Mouse (Mus musculus) lung, embryonic 16.5 days (tissue): Measurements from ENCODE around the gene 9130008F23Rik. TPM values are rescaled to one million over a fixed set of nuclear protein-coding genes. Genes with fewer than 3 reads are reported as not detected.

Source experiments
- ATAC-seq: fragments of 200-750 bp; cut with Nextera tagmentation; 2 replicates; pipeline ENCODE4 v1.8.0; 2017; ENCODE audit warnings: low read depth, mild to moderate bottlenecking, moderate library complexity
- H3K27ac ChIP-seq: fragments of 300-500 bp; sonication (generic); 2 replicates; pipeline ENCODE4 v1.5.1; 2014; ENCODE audit warnings: mild to moderate bottlenecking, control low read depth, low read length
- H3K27me3 ChIP-seq: fragments of 300-500 bp; sonication (generic); 2 replicates; pipeline ENCODE4 v1.6.1; 2014; ENCODE audit warnings: low read depth, low read length, mixed read lengths; ENCODE audit not compliant: control insufficient read depth, insufficient read depth
- H3K36me3 ChIP-seq: fragments of 300-500 bp; sonication (generic); 2 replicates; pipeline ENCODE4 v1.6.1; 2014; ENCODE audit warnings: low read length; ENCODE audit not compliant: control insufficient read depth, insufficient read depth
- H3K4me1 ChIP-seq: fragments of 300-500 bp; sonication (generic); replicated peaks from 2 replicates; pipeline ENCODE4 v1.6.1; 2014; ENCODE audit warnings: low read length, mixed read lengths; ENCODE audit not compliant: control insufficient read depth, insufficient read depth
- H3K4me2 ChIP-seq: fragments of 300-500 bp; sonication (generic); 2 replicates; pipeline ENCODE4 v1.6.1; 2014; ENCODE audit warnings: low read depth, low read length, control low read depth
- H3K4me3 ChIP-seq: fragments of 300-500 bp; sonication (generic); 2 replicates; pipeline ENCODE4 v1.5.1; 2014; ENCODE audit warnings: mild to moderate bottlenecking, low read length, control low read depth
- H3K9ac ChIP-seq: fragments of 300-500 bp; sonication (generic); 2 replicates; pipeline ENCODE4 v1.6.1; 2014; ENCODE audit warnings: low read length, control low read depth
- H3K9me3 ChIP-seq: fragments of 300-500 bp; sonication (generic); 2 replicates; pipeline ENCODE4 v1.6.1; 2016; ENCODE audit warnings: low read length; ENCODE audit not compliant: control insufficient read depth
- WGBS: fragments of 180-500 bp; shearing (Covaris S2); extraction: QIAGEN DNeasy Blood & Tissue Kit; methylation state at CpG from one replicate; pipeline ENCODE4 v1.1.7; 2014; 5-methylcytosine and 5-hydroxymethylcytosine counted together
- polyA plus RNA-seq: library from polyadenylated mRNA; unstranded; fragments of >200 nt; fragmentation: Nextera tagmentation; extraction: Ambion mirVana; gene quantifications from 2 replicates; pipeline ENCODE4 v1.2.1, GENCODE M21; 2015

The 9130008F23Rik gene
- polyA plus RNA-seq, 1 experiment from 2014 or later = 3.8 TPM

GRCm38 (mm10) chr17:40885155-40885554 lies 4.8 kb upstream of the 9130008F23Rik start:
- no peaks in the 10 kb centered on the region for H3K4me1 ChIP-seq
- 54% methylated on average over 4 of the region's 4 CpGs for WGBS
- H3K27me3 ChIP-seq = no peaks in the 10 kb centered on the region
- no peak overlapping the region for H3K9ac ChIP-seq
- H3K36me3 ChIP-seq = no peaks in the 10 kb centered on the region
- H3K4me2 ChIP-seq = no peak overlapping the region
- H3K4me3 ChIP-seq = no peak overlapping the region
- no peak overlapping the region for H3K27ac ChIP-seq
- H3K9me3 ChIP-seq = no peaks in the 10 kb centered on the region
- ATAC-seq = no peak

- no peaks in the 10 kb centered on the region for H3K36me3 ChIP-seq
- no peak overlapping the region for H3K4me3 ChIP-seq
- no peak overlapping the region for H3K9ac ChIP-seq
- no peak overlapping the region for H3K27ac ChIP-seq
- no peak for ATAC-seq
- H3K9me3 ChIP-seq = no peaks in the 10 kb centered on the region
- H3K4me2 ChIP-seq = no peak overlapping the region
- WGBS = 86% methylated on average over 6 of the region's 6 CpGs
- H3K4me1 ChIP-seq = no peaks in the 10 kb centered on the region
- no peaks in the 10 kb centered on the region for H3K27me3 ChIP-seq
Measured at GRCm38 (mm10) chr17:40882172-40882571, 1.8 kb upstream of the 9130008F23Rik start.

- Histone ChIP-seq H3K36me3 (no peaks in the 10 kb centered on the region), H3K4me1 (peaks cover 4% of the 10 kb centered on the region; the same call in 1 of the 2 replicates), H3K4me2 (peak overlapping the region; percentile 74), H3K4me3 (peak overlapping the region; percentile 83), H3K9ac (peak overlapping the region; percentile 90), H3K27ac (peak overlapping the region; percentile 91; the same call in 1 of the 2 replicates), H3K27me3 (no peaks in the 10 kb centered on the region), H3K9me3 (no peaks in the 10 kb centered on the region)
- no peak for ATAC-seq
- WGBS = 10% methylated on average over 6 of the region's 6 CpGs
Measured at GRCm38 (mm10) chr17:40879528-40879923, 833 bp downstream of the 9130008F23Rik start.

GRCm38 (mm10) chr17:40877741-40878140 lies 2.6 kb downstream of the 9130008F23Rik start:
- H3K36me3 ChIP-seq = no peaks in the 10 kb centered on the region
- no peaks in the 10 kb centered on the region for H3K27me3 ChIP-seq
- no peaks in the 10 kb centered on the region for H3K9me3 ChIP-seq
- WGBS = 36% methylated on average over 3 of the region's 3 CpGs
- H3K4me1 ChIP-seq = peaks cover 7% of the 10 kb centered on the region; the same call in 1 of the 2 replicates
- peak overlapping the region; percentile 74 for H3K4me2 ChIP-seq
- H3K9ac ChIP-seq = peak overlapping the region; percentile 29; the same call in 1 of the 2 replicates
- no peak for ATAC-seq
- H3K27ac ChIP-seq = 0 out of 2 replicates have a peak overlapping the region, but pooled peaks have one; percentile 9
- H3K4me3 ChIP-seq = peak overlapping the region; percentile 83

GRCm38 (mm10) chr17:40875568-40875967 lies 4.8 kb downstream of the 9130008F23Rik start:
- H3K9me3 ChIP-seq = no peaks in the 10 kb centered on the region
- no peak overlapping the region for H3K9ac ChIP-seq
- no peak overlapping the region for H3K4me2 ChIP-seq
- H3K4me3 ChIP-seq = no peak overlapping the region
- no peaks in the 10 kb centered on the region for H3K27me3 ChIP-seq
- H3K36me3 ChIP-seq = no peaks in the 10 kb centered on the region
- H3K27ac ChIP-seq = no peak overlapping the region
- no peak for ATAC-seq
- WGBS = 94% methylated on average over 1 of the region's 1 CpGs
- H3K4me1 ChIP-seq = peaks cover 7% of the 10 kb centered on the region; the same call in 1 of the 2 replicates

GRCm38 (mm10) chr17:40874701-40875100 lies 5.7 kb downstream of the 9130008F23Rik start:
- Histone ChIP-seq H3K36me3 (no peaks in the 10 kb centered on the region), H3K9me3 (no peaks in the 10 kb centered on the region), H3K9ac (no peak overlapping the region), H3K27me3 (no peaks in the 10 kb centered on the region), H3K27ac (no peak overlapping the region), H3K4me1 (peaks cover 7% of the 10 kb centered on the region; the same call in 1 of the 2 replicates), H3K4me2 (no peak overlapping the region), H3K4me3 (no peak overlapping the region)
- ATAC-seq = no peak
- 68% methylated on average over 3 of the region's 3 CpGs for WGBS

- H3K4me2 ChIP-seq = no peak overlapping the region
- no peaks in the 10 kb centered on the region for H3K36me3 ChIP-seq
- H3K9me3 ChIP-seq = no peaks in the 10 kb centered on the region
- H3K4me3 ChIP-seq = no peak overlapping the region
- 31% methylated on average over 2 of the region's 2 CpGs for WGBS
- no peak overlapping the region for H3K9ac ChIP-seq
- ATAC-seq = no peak
- peaks cover 7% of the 10 kb centered on the region; the same call in 1 of the 2 replicates for H3K4me1 ChIP-seq
- no peak overlapping the region for H3K27ac ChIP-seq
- H3K27me3 ChIP-seq = no peaks in the 10 kb centered on the region
Measured at GRCm38 (mm10) chr17:40873582-40874011, 6.8 kb downstream of the 9130008F23Rik start.

GRCm38 (mm10) chr17:40872626-40873025 lies 7.7 kb downstream of the 9130008F23Rik start:
- Histone ChIP-seq H3K27ac (no peak overlapping the region), H3K9ac (no peak overlapping the region), H3K36me3 (no peaks in the 10 kb centered on the region), H3K4me1 (peaks cover 7% of the 10 kb centered on the region; the same call in 1 of the 2 replicates), H3K4me2 (no peak overlapping the region), H3K9me3 (no peaks in the 10 kb centered on the region), H3K4me3 (no peak overlapping the region), H3K27me3 (no peaks in the 10 kb centered on the region)
- 89% methylated on average over 6 of the region's 6 CpGs for WGBS
- no peak for ATAC-seq

GRCm38 (mm10) chr17:40868952-40869747 lies 11.2 kb downstream of the 9130008F23Rik start:
- peak; percentile 94 for ATAC-seq
- H3K9ac ChIP-seq = no peak overlapping the region
- H3K27ac ChIP-seq = peak overlapping the region; percentile 70
- H3K9me3 ChIP-seq = no peaks in the 10 kb centered on the region
- H3K4me1 ChIP-seq = 0 out of 2 replicates have a peak, but pooled peaks cover 3% of the 10 kb centered on the region
- no peak overlapping the region for H3K4me3 ChIP-seq
- H3K36me3 ChIP-seq = no peaks in the 10 kb centered on the region
- H3K27me3 ChIP-seq = no peaks in the 10 kb centered on the region
- peak overlapping the region; percentile 35; the same call in 1 of the 2 replicates for H3K4me2 ChIP-seq
- WGBS = 23% methylated on average over 10 of the region's 10 CpGs
